Mouse (Mus musculus) embryonic fibroblast, embryonic 13.5 days (primary cell): Measurements from ENCODE around the gene Ak5. TPM values are rescaled to one million over a fixed set of nuclear protein-coding genes. Genes with fewer than 3 reads are reported as not detected.
A peak's percentile ranks its signal among the peaks of the same experiment; 100 is the strongest.
"Not testable (repeated sequence)": the region's sequence is repeated elsewhere in the genome, so short reads cannot be mapped to it uniquely, and the experiment has no call there.

ENCODE experiments used
- H3K27ac ChIP-seq: 2 replicates; pipeline ENCODE4 v1.5.1; 2012; ENCODE audit warnings: low read length, control low read depth, inconsistent platforms; ENCODE audit not compliant: insufficient read depth
- H3K4me1 ChIP-seq: 2 replicates; pipeline ENCODE4 v1.6.1; 2011; ENCODE audit warnings: low read length; ENCODE audit not compliant: control insufficient read depth, insufficient read depth
- H3K4me3 ChIP-seq: 2 replicates; pipeline ENCODE4 v1.5.1; 2011; ENCODE audit warnings: mild to moderate bottlenecking, control low read depth, low read length; ENCODE audit not compliant: insufficient read depth
- CTCF ChIP-seq: IDR thresholded peaks from 2 replicates; pipeline ENCODE4 v1.5.1; 2011; ENCODE audit warnings: mild to moderate bottlenecking, control low read depth, low read length, moderate library complexity, borderline replicate concordance; ENCODE audit not compliant: insufficient read depth
- POLR2A ChIP-seq: IDR thresholded peaks from 2 replicates; pipeline ENCODE4 v1.6.1; 2011; ENCODE audit warnings: low read depth, mild to moderate bottlenecking, control low read depth, low read length, moderate library complexity
- polyA plus RNA-seq: library from polyadenylated mRNA; stranded (reverse); fragments of >200 nt; gene quantifications from 2 replicates; pipeline ENCODE4 v1.2.4, GENCODE M21; 2011; ENCODE audit warnings: low read depth; ENCODE audit not compliant: missing spikeins, insufficient read length

Ak5 gene
- polyA plus RNA-seq: 21.8 and 28.3 TPM in 2 replicates

- no peak for TF ChIP-seq CTCF
- TF ChIP-seq POLR2A: no peak
- peaks cover 9% of the 10 kb centered on the region for H3K4me1 ChIP-seq
- no peak within 1 kb of the TSS for H3K27ac ChIP-seq
- H3K4me3 ChIP-seq: peak within 1 kb of the TSS; percentile 66
These were observed at the start of gene Ak5 for GRCm38 (mm10) chr3:152668239-152668638. Ak5 (minus strand) TSS chr3:152668360.

DNA sequence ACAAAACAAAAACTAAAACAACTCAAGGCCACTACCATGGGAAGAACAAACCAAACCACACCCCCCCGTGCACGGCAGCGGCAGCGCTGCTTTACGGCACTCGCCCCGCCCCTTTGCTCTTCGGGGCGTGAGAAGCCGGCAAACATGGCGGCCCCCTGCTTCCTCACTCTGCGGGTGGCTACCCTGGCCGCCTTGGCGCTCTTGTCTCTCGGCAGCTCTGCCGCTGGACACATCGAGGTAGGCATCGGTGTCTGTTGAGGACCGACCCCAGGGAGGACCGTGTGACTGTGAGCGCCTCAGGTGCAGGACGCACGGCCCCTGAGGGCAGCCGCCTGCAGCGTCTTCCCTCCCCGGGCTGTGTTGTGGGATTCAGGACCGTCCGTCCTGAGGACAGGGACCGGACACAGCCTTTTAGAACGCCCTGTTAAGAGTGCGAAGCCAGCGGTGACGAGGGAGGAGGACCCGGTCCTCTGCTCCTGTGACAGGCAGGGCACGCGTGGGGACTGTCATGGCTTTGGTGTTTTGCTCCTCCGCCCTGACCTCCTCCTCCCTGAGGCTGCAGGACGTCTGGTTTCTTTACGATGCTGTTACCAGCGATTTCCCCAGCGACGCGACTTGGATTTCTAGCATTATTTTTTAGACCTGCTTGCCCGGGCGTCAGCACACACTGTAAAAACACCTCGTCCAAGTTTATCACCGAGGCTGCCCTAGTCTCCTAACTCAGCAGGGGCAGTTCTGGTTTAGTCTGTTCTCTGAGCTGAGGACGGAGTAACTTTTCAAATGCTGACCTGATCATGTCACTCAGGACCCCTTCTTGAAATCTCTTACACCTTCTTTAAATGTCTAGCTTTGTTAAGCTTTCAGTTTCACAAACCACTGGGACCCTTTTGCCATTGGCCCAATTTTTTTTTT, 46.1 kb upstream of the Ak5 start, which contains the start of gene Pigk:
TSS of gene Pigk (plus strand) at position 110 of the 912 bp plus-strand sequence.
- Histone ChIP-seq H3K4me3 (peak within 1 kb of the TSS; percentile 85), H3K27ac (no peak within 1 kb of the TSS), H3K4me1 (peaks cover 3% of the 10 kb centered on the region; the same call in 1 of the 2 replicates)
- TF ChIP-seq POLR2A: peak; percentile 77
- no peak for TF ChIP-seq CTCF

DNA sequence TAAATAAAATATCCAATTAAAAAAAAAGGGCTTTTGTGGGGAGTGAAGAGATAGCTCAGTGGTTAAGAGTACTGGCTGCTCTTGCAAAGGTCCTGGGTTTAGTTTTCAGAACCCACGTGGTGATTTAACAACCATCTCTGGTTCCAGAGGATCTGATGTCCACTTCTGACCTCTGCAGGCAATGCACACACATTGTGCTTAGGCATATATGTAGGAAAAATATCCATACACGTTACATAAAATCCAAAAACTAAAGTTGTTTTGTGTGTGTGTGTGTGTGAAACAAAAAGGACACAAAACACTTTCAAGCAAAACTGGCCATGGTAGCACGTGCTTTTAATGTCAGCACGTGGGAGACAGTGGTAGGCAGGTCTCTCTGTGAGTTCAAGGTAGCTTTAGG, 44.8 kb upstream of the Ak5 start:
- Histone ChIP-seq H3K4me3 (no peak overlapping the region), H3K4me1 (peaks cover 3% of the 10 kb centered on the region; the same call in 1 of the 2 replicates), H3K27ac (no peak overlapping the region)
- TF ChIP-seq CTCF (no peak), POLR2A (no peak)

DNA sequence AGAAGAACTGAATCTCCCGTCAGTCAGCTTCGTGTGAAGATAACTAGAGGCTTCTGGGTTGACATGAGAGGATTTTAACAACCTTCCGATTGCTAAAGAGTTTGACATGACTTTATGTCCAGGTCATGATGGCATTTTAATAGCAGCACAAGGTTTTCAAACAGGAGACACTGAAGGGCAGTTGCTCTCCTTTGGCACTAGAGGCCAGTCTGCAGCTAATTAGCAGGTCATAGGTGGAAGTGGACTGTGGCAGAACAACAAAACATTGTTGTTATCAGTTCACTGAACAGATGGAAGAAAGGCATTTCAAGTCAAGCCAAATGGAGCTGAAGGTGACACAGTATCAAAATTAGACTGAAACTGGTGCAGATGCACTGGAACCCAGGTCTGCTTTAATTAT, 41.8 kb upstream of the Ak5 start:
- Histone ChIP-seq H3K27ac (no peak overlapping the region), H3K4me1 (peaks cover under 1% of the 10 kb centered on the region; the same call in 1 of the 2 replicates), H3K4me3 (no peak overlapping the region)
- TF ChIP-seq CTCF (no peak), POLR2A (no peak)

DNA sequence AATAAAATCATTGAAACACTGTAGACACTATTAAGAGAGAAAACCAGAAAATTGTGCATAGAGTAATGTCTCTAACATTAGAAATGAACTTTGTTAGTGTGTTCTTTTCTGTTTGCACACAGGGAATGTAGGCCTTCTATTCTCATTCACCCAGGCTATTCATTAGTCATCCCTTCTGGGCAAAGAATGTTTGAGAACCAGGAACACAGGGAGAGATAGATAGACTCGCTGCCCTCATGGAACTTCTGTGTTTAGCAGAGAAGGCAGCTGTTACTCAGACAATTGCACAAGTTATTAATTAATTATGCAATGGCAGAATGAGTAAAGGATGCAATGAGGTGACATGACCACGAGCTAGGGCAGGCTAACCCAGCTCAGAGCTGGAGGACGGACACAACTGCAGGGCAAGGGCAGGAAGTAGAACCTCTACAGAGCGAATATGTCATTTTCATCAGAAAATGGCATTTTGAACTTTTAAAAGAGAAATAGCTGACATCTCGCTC, 39.2 kb upstream of the Ak5 start:
- Histone ChIP-seq H3K27ac (no peak overlapping the region), H3K4me3 (no peak overlapping the region), H3K4me1 (no peaks in the 10 kb centered on the region)
- TF ChIP-seq CTCF: no peak
- no peak for TF ChIP-seq POLR2A

GRCm38 (mm10) chr3:152706901-152707300, 38.7 kb upstream of the Ak5 start:
- TF ChIP-seq CTCF (no peak), POLR2A (no peak)
- no peak overlapping the region for H3K27ac ChIP-seq
- no peaks in the 10 kb centered on the region for H3K4me1 ChIP-seq
- H3K4me3 ChIP-seq: no peak overlapping the region

- H3K4me3 ChIP-seq: no peak overlapping the region
- no peak for TF ChIP-seq POLR2A
- no peak for TF ChIP-seq CTCF
- H3K4me1 ChIP-seq: no peaks in the 10 kb centered on the region
- H3K27ac ChIP-seq: no peak overlapping the region
These were observed 37.7 kb upstream of the Ak5 start for GRCm38 (mm10) chr3:152705826-152706225.

GRCm38 (mm10) chr3:152702274-152702843, 34.2 kb upstream of the Ak5 start:
- no peak overlapping the region for H3K4me3 ChIP-seq
- no peaks in the 10 kb centered on the region for H3K4me1 ChIP-seq
- TF ChIP-seq CTCF: no peak
- no peak for TF ChIP-seq POLR2A
- H3K27ac ChIP-seq: no peak overlapping the region

DNA sequence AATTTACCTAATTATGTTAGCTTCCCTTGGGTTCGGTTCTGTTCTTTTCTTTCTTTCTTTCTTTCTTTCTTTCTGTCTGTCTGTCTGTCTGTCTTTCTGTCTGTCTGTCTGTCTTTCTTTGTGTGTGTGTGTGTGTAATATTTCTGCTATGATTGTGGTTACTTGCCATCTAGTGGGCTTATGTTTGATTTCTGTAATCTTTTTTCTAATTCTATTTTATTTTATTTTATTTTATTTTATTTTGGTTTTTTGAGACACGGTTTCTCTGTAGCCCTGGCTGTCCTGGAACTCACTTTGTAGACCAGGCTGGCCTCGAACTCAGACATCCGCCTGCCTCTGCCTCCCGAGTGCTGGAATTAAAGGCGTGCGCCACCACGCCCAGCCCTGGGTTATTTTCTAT, 33.4 kb upstream of the Ak5 start:
- not testable (repeated sequence) for H3K4me1 ChIP-seq, H3K27ac ChIP-seq, H3K4me3 ChIP-seq

DNA sequence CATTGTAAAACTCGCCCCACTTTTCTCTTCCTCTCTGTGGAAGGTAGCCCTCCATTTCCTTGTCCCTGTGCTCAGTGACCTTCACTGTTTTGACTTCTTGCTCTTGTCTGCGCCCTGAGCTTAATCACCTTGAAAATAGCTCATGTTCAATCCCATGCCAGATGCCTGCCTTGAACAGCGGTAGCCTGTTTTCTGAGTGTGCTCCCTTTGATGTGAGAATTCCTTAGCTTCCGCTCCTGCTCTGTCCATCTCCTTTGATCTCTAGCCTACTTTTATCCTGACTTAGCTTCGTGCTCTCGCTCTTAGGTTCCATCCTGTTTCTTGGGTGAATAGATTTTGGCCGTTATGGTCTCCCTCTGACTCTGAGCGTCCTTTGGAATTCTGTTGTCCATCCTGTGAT, 31.1 kb upstream of the Ak5 start:
- Histone ChIP-seq H3K27ac (no peak overlapping the region), H3K4me3 (no peak overlapping the region), H3K4me1 (no peaks in the 10 kb centered on the region)
- no peak for TF ChIP-seq POLR2A
- TF ChIP-seq CTCF: no peak
